Mouse (Mus musculus) liver, embryonic 11.5 days (tissue): ENCODE results near the gene AC109138.7. TPM values are rescaled to one million over a fixed set of nuclear protein-coding genes. Genes with fewer than 3 reads are reported as not detected.
A peak's percentile ranks its signal among the peaks of the same experiment; 100 is the strongest.

Experiments used
- ATAC-seq: fragments of 200-750 bp; cut with Nextera tagmentation; replicated peaks from 2 replicates; pipeline ENCODE4 v1.8.0; 2017; ENCODE audit warnings: moderate number of reproducible peaks, mild to moderate bottlenecking, moderate TSS enrichment, moderate library complexity; ENCODE audit not compliant: low FRiP score
- DNase-seq: peaks from one replicate; pipeline ENCODE4 v3.0.0-alpha.2; 2017; ENCODE audit warnings: low spot score
- H3K27ac ChIP-seq: fragments of 300-500 bp; sonication (generic); 2 replicates; pipeline ENCODE4 v1.5.1; 2014; ENCODE audit warnings: mild to moderate bottlenecking, low read depth, low read length, control low read depth
- H3K27me3 ChIP-seq: fragments of 300-500 bp; sonication (generic); replicated peaks from 2 replicates; pipeline ENCODE4 v1.6.1; 2014; ENCODE audit warnings: low read length, mixed read lengths; ENCODE audit not compliant: control insufficient read depth, insufficient read depth
- H3K36me3 ChIP-seq: fragments of 300-500 bp; sonication (generic); 2 replicates; pipeline ENCODE4 v1.6.1; 2014; ENCODE audit warnings: mild to moderate bottlenecking, low read length, moderate library complexity, mixed read lengths; ENCODE audit not compliant: control insufficient read depth, insufficient read depth
- H3K4me1 ChIP-seq: fragments of 300-500 bp; sonication (generic); replicated peaks from 2 replicates; pipeline ENCODE4 v1.6.1; 2014; ENCODE audit warnings: low read length, mixed read lengths; ENCODE audit not compliant: control insufficient read depth, insufficient read depth
- H3K4me2 ChIP-seq: fragments of 300-500 bp; sonication (generic); 2 replicates; pipeline ENCODE4 v1.6.1; 2014; ENCODE audit warnings: mild to moderate bottlenecking, control low read depth, moderate library complexity
- H3K4me3 ChIP-seq: fragments of 300-500 bp; sonication (generic); 2 replicates; pipeline ENCODE4 v1.5.1; 2014; ENCODE audit warnings: low read depth, low read length, control low read depth
- H3K9ac ChIP-seq: fragments of 300-500 bp; sonication (generic); 2 replicates; pipeline ENCODE4 v1.6.1; 2014; ENCODE audit warnings: low read depth, low read length, control low read depth
- H3K9me3 ChIP-seq: fragments of 300-500 bp; sonication (generic); 2 replicates; pipeline ENCODE4 v1.6.1; 2016; ENCODE audit warnings: low read length, inconsistent platforms, mixed read lengths; ENCODE audit not compliant: control insufficient read depth
- WGBS: fragments of 180-500 bp; shearing (Covaris S2); extraction: QIAGEN DNeasy Blood & Tissue Kit; methylation state at CpG from one replicate; pipeline ENCODE4 v1.1.7; 2014; 5-methylcytosine and 5-hydroxymethylcytosine counted together
- polyA plus RNA-seq: library from polyadenylated mRNA; unstranded; fragments of >200 nt; fragmentation: Nextera tagmentation; extraction: Ambion mirVana; gene quantifications from 2 replicates; pipeline ENCODE4 v1.2.1, GENCODE M21; 2014

The AC109138.7 gene
- polyA plus RNA-seq, 1 experiment from 2014 or later = not detected

DNA sequence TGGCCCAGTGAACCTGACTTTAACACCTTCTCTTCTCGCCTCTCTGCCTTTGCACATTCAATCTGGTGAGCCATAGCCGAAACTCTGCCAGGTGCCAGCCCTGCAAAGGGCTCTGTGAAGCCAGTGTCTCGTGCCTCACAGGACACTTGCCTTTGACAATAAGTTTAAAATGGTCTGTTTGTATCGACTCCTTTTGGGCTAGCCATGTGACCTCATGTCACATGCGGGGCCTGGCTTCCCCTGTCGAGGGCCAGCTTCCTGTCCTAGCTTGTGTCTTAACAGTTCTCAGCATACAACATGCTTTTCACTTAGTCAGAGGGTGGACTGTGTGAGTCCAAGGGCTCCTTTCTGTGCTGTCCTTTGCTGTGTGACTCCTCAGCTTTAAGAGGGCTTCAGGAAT is 48.6 kb downstream of the AC109138.7 start:
- no peak overlapping the region for H3K4me3 ChIP-seq
- H3K36me3 ChIP-seq = no peaks in the 10 kb centered on the region
- no peak overlapping the region for H3K9ac ChIP-seq
- no peak overlapping the region for H3K4me2 ChIP-seq
- no peak for ATAC-seq
- no peak for DNase-seq
- WGBS = 54% methylated on average over 6 of the region's 6 CpGs
- H3K27me3 ChIP-seq = 0 out of 2 replicates have a peak, but pooled peaks cover under 1% of the 10 kb centered on the region
- H3K9me3 ChIP-seq = no peaks in the 10 kb centered on the region
- no peak overlapping the region for H3K27ac ChIP-seq
- H3K4me1 ChIP-seq = peaks cover 19% of the 10 kb centered on the region

DNA sequence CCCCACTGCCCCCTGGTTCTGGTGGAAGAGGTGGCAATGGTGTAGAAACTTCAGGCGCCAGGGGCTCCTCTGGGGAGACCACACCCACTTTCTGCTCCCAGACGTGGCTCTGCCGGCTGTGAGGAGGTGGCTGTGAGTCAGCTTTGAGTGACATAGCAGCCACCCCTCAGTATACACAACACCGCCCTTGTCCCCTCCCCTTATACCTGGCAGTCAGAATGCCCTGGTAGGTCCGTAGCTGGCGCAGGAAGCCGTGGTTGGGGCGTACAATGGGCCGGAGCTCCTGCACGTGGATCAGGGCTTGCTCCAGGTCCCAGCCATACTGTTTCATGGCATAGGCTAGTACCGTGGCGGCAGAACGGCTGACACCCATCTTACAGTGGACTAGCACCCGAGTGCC is 49.5 kb downstream of the AC109138.7 start:
- Histone ChIP-seq H3K27me3 (0 out of 2 replicates have a peak, but pooled peaks cover 5% of the 10 kb centered on the region), H3K4me2 (no peak overlapping the region), H3K9me3 (no peaks in the 10 kb centered on the region), H3K36me3 (no peaks in the 10 kb centered on the region), H3K4me1 (peaks cover 15% of the 10 kb centered on the region), H3K9ac (no peak overlapping the region), H3K4me3 (no peak overlapping the region), H3K27ac (no peak overlapping the region)
- ATAC-seq (no peak), DNase-seq (no peak)
- WGBS = 59% methylated on average over 14 of the region's 14 CpGs

DNA sequence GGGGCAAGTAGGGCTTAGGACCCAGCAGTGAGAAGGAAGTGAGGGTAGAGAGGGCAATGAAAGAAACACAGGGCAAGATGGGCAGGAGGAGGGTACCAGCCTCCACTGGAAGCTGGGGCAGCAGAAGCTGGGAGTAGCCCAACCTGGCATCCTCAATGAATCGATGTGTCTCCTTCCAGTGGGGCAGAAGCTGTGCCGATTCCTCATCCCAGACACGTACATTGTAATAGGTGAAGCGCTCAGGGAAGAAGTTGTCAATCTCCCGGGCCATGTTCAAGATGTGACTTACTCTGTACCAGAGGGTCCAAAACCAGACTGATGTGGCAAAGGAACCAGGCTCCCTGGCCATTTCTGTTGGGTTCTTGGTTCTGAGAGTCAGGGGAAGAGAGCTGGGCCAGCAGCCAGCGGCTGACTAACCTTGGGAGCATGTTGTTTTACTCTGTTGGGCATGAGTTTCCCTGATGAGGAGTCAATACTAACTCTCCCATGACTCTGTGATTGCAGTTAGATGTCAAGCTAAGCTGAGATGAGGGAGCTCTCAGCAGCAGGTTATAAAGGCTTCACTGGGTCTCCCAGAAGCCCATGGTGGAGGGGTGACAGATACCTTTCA is 50.1 kb downstream of the AC109138.7 start:
- WGBS = 89% methylated on average over 6 of the region's 6 CpGs
- ATAC-seq = no peak
- H3K9ac ChIP-seq = no peak overlapping the region

DNA sequence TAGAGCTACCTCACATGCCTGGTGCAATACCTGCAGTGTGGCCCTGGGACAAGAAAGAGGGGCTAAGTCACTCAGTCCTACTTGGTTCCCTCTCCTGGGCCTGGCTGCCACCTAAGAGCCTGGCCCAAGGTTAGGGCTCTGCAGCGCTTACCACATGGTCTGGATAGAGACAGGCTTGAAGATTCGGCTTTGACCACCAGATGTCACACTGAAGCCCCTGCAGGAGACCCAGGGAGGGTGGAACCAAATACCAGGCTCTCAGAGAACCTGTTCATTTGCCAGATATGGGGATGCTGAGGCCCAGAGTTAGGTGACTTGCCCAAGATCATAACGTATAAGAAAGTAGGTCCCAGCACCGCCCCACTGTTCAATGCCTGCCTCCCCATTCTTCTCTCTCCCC is 51.8 kb downstream of the AC109138.7 start:
- WGBS = 60% methylated on average over 4 of the region's 4 CpGs
- no peak for DNase-seq

More for the DNA sequence above, 50.1 kb downstream of the AC109138.7 start:
- H3K27me3 ChIP-seq = 0 out of 2 replicates have a peak, but pooled peaks cover 5% of the 10 kb centered on the region
- no peak overlapping the region for H3K4me3 ChIP-seq
- no peak overlapping the region for H3K4me2 ChIP-seq
- no peaks in the 10 kb centered on the region for H3K9me3 ChIP-seq
- DNase-seq = no peak
- H3K36me3 ChIP-seq = no peaks in the 10 kb centered on the region
- peaks cover 20% of the 10 kb centered on the region for H3K4me1 ChIP-seq
- H3K27ac ChIP-seq = no peak overlapping the region

DNA sequence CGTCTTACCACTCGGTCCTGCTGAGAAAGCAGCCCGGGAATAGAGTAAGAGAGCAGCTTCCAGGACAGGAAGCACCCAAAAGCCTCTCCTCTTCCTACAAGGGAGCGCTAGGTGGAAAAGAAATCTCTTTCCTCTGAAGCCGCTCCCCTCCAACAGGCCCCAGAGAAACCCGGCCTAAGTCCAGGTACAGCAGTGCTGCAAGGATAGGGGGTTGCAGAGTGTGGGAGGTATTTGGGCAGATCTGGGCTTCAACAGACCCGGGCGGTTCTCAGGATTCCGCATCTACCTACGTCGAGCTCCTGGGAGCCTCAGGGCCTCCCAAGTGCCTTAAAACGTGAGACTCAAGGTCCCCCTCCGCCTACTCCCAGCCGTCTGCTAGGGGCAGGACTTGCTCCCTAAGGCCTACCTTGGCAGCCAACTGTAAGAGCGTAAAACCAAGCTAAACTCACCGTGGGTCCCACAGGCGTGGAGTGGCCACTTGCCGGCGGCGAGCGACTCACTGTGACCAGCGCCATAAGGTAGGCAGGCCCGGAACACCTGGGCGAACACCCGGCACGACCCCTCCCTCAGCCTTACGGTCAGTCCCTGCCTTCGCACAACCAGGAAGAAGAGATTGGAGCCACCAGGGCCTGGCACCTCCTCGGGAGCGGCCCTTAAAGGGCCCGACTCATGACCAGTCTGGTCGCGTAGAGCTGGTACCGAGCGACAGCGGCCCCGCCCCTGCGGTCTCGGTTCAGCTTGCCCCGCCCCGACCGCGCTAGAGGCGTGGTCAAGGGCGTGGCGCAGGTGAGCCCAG is 54.6 kb downstream of the AC109138.7 start, which contains the start of gene Ssh3:
Gene Ssh3 (minus strand): TSS at position 615 of the 796 bp plus-strand sequence.
- no peaks in the 10 kb centered on the region for H3K36me3 ChIP-seq
- H3K4me1 ChIP-seq = peaks cover 7% of the 10 kb centered on the region
- peak within 1 kb of the TSS; percentile 51 for H3K4me3 ChIP-seq
- peak; percentile 76 for ATAC-seq
- H3K27ac ChIP-seq = no peak within 1 kb of the TSS
- H3K9ac ChIP-seq = peak within 1 kb of the TSS; percentile 55
- WGBS = 10% methylated on average over 46 of the region's 46 CpGs
- no peak for DNase-seq
- H3K9me3 ChIP-seq = no peaks in the 10 kb centered on the region
- 0 out of 2 replicates have a peak, but pooled peaks cover 8% of the 10 kb centered on the region for H3K27me3 ChIP-seq
- H3K4me2 ChIP-seq = peak within 1 kb of the TSS; percentile 87

More for the DNA sequence above, 51.8 kb downstream of the AC109138.7 start:
- Histone ChIP-seq H3K27ac (no peak overlapping the region), H3K4me1 (peaks cover 14% of the 10 kb centered on the region), H3K9ac (no peak overlapping the region), H3K4me3 (no peak overlapping the region), H3K36me3 (no peaks in the 10 kb centered on the region), H3K4me2 (no peak overlapping the region), H3K27me3 (0 out of 2 replicates have a peak, but pooled peaks cover 8% of the 10 kb centered on the region), H3K9me3 (no peaks in the 10 kb centered on the region)
- ATAC-seq = no peak

DNA sequence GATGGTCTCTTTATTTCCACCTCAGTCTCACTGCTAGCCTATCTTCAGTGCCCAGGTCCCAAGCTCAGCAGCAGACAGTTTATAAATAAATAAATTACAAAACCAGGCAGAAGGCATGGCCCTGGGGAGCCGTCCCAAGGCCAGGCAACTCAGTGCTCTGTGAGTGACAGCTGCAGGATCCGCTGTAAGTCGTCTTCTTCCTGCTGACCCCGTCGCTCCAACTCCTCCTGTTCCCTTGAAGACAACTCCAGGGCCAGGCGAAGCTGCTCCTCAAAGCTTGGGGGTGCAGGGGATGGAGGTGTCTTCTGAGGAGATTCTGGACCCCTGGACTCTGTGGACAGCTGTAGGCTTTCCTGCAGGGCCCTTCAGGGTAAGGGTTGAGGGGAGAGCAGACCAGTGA is 56.0 kb downstream of the AC109138.7 start:
- Histone ChIP-seq H3K9ac (no peak overlapping the region), H3K27me3 (0 out of 2 replicates have a peak, but pooled peaks cover 8% of the 10 kb centered on the region), H3K4me3 (no peak overlapping the region), H3K4me1 (peaks cover 7% of the 10 kb centered on the region), H3K27ac (no peak overlapping the region), H3K4me2 (no peak overlapping the region), H3K9me3 (no peaks in the 10 kb centered on the region), H3K36me3 (no peaks in the 10 kb centered on the region)
- DNase-seq (no peak), ATAC-seq (no peak)
- WGBS = 60% methylated on average over 6 of the region's 6 CpGs

DNA sequence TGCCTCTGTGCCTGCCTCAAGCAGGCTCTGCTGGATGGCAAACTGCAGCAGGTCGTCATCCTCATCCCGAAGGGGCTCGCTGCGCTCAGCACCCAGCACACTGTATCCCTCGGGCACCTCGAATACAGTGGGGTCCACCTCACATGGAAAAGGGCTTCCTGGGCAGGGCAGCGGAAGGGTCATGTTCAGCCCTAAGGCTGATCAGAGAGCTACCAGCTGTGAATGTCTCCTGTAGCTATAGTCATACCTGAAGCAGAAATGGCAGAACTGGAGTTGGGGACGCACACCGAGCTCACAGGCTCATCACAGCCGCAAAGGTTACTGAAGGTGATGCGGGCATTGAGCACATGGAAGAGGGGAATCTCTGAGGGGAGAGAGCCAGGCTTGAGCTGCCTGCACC is 56.8 kb downstream of the AC109138.7 start:
- no peaks in the 10 kb centered on the region for H3K9me3 ChIP-seq
- no peak overlapping the region for H3K27ac ChIP-seq
- H3K4me3 ChIP-seq = no peak overlapping the region
- WGBS = 92% methylated on average over 11 of the region's 11 CpGs
- no peaks in the 10 kb centered on the region for H3K36me3 ChIP-seq
- DNase-seq = no peak
- H3K9ac ChIP-seq = no peak overlapping the region
- no peak overlapping the region for H3K4me2 ChIP-seq
- 0 out of 2 replicates have a peak, but pooled peaks cover 8% of the 10 kb centered on the region for H3K27me3 ChIP-seq
- ATAC-seq = no peak
- H3K4me1 ChIP-seq = peaks cover 7% of the 10 kb centered on the region

DNA sequence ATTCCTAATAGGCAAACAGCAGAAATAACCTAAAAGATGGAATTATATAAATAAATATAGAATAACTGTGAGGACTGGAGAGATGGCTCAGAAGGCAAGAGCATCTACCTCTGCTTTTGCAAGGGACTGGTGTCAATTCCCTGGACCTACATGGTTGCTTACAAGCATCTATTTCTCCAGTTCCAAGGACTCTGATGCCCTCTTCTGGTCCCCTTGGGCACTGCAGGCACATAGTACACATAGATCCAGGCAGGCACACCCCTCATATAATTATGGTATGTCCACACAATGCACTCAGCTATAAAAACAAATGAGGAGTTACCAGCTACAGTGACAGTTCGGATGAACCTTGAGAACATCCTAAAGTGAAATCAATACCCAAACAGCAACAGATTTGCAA is 65.3 kb downstream of the AC109138.7 start:
- Histone ChIP-seq H3K4me1 (peaks cover 2% of the 10 kb centered on the region), H3K36me3 (no peaks in the 10 kb centered on the region), H3K27ac (no peak overlapping the region), H3K4me2 (no peak overlapping the region), H3K4me3 (no peak overlapping the region), H3K9me3 (no peaks in the 10 kb centered on the region), H3K9ac (no peak overlapping the region), H3K27me3 (0 out of 2 replicates have a peak, but pooled peaks cover 2% of the 10 kb centered on the region)
- DNase-seq = no peak
- WGBS = 89% methylated on average over 1 of the region's 1 CpGs
- no peak for ATAC-seq
